Mouse (Mus musculus) cerebellum, adult 11 months (tissue): ENCODE results near the gene Cox5a.

ENCODE experiments used
- DNase-seq: peaks from one replicate; pipeline ENCODE4 v3.0.0; 2022

The Cox5a gene

DNA sequence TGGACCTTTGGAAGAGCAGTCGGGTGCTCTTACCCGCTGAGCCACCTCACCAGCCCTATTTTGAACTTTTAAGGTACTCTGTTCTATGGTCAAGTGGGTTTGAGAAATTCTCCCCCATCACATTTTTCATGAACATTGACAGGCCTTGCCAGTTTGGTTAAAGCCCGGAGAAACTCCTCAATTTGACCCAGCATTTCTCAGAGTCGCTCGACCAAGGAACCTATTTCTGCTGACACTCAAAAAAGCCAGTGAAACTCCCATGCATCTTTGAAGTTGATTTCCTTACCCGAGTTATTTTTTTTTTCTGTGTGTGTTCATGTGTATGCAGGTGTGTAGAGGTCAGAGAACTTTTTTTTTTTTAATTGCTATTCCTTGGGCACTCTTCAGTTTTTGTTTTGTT, 43.5 kb downstream of the Cox5a start:
- DNase-seq = no peak

DNA sequence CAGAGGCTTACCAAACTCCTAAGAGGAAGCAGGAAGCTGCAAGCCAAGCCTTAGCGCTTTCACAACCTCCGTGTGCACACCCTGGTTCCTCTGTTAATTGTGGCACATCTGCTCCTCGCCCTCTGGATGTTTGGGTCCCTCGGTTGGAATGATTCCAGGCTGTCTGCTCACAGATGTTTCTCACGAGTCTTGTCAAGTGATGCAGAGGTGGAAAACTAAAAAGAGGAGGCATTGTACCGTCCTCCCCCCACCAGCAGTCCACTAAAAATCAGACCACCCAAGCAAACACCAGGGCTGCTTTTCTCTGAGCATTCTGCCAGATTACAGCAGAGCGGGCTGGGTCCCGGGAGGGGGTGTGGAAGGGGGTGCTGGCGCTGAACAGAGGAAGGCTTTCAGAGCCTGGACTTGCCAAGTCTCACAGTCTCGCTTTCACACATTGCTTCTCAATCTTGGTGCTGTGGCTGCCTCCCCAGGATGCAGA, 44.7 kb downstream of the Cox5a start:
- no peak for DNase-seq

DNA sequence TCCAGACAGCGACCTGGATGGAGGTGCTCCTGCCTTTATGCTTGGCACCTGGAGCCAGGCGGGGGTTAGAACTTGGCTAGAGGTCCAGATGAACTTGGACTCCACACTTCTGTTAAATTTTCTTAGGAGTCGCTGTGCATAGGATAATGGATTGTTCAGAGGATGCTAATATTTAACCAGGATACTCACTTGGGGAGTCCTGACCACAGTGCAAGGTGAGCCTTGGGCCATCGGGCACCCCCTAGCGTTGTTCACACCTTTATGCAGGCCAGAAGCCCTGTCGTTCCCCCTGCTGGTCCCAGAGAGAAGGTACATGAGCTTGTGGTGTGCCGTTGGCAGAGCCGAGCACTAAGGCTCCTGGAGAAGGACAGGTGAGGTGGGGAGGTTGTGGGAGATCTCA, 45.8 kb downstream of the Cox5a start:
- DNase-seq = no peak

DNA sequence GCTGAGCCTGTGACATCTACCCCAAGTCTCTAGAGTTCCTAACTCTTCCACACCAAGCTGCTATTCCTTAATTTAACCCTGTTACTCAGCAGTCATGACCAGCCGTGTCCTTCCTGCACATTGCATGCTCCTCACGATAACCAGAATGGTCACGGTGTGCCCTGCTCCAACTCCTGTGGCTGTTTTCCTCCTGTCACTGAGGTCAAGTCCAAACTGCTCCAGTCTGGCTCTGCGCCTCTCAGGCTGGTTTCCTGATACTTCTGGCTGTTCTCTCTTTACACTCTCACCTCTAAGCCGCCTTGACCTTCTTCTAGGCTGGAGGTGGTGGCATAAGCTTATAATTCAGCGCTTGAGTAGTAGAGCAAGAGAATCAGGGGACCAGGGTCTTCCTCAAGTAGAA, 47.4 kb downstream of the Cox5a start:
- no peak for DNase-seq

DNA sequence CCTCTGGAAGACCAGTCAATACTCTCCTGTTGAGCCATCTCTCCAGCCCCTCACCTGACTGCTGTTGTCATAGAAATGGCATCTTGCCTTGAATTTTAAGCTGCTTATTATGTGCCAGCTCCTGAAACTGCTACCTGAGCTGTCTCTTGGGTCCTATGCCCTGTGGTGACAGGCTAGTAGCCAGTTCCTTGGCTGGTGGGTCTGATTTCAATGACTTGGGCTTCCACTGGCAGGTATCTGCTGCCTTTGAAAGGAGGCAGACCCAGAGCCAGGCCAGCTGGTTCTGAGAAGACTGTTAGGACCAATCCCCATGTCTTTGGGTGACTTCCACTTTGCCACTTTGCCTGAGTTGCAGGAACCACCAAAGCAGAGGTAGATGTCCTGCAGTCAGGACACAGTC, 53.3 kb downstream of the Cox5a start:
- no peak for DNase-seq

DNA sequence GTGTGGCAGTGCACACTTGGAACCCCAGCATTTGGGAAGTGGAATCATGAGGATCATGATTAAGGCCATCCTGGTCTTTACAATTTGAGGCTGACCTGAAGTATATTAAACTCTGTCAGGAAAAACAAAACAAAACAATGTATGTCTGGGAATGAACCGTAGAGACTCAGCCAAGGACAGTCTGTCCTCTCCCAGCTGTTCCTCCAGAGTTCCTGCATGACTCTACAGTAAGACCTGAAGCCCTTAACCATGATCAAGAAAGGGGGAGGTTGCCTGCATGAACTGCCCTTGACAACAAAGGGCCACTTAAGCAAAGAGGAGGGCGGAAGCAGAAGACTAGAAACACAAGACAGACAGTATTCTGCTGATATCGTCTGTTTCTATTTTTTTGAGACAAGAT, 54.5 kb downstream of the Cox5a start:
- DNase-seq = no peak

DNA sequence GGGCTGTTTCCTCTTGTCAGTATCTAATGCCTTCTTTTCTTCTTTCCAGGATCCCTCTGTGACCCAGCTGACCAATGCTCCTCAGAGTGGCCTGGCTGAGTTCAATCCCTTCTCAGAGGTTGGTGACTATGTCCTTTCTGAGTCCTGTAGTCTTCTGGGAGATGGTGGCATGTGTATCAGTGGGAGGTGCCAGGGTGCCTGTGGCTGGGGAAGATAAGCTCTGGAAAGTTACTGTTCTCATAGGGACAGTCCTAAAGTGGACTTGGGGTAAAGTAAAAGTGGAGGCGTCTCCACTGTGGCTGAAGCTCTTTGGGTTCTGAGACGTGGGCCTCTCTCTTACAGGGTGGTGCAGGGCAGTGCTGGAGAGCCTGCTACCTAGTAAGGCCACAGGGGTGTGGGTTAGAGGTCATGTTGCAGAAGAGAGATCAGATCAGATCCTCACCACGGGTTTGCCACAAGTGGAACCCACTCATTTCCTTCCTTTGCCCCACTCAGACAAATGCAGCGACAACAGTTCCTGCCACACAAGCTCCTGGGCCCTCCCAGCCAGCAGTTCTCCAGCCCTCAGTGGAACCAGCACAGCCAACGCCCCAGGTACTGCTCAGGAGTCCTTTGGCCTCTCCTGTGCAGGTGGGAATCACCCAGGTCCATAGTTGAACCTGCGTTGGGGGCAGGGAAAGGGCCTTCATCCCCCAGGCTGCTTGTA, 56.2 kb downstream of the Cox5a start:
- DNase-seq = no peak
